Mouse (Mus musculus) intestine, embryonic 15.5 days (tissue): Measurements from ENCODE around the gene Mmp21. TPM values are rescaled to one million over a fixed set of nuclear protein-coding genes. Genes with fewer than 3 reads are reported as not detected.
"Not testable (repeated sequence)": the region's sequence is repeated elsewhere in the genome, so short reads cannot be mapped to it uniquely, and the experiment has no call there.

Experiments
- ATAC-seq: fragments of 200-750 bp; cut with Nextera tagmentation; 2 replicates; pipeline ENCODE4 v1.8.0; 2017; ENCODE audit warnings: moderate TSS enrichment, moderate library complexity
- H3K27ac ChIP-seq: fragments of 300-500 bp; sonication (generic); 2 replicates; pipeline ENCODE4 v1.5.1; 2015; ENCODE audit warnings: mild to moderate bottlenecking, inconsistent platforms
- H3K27me3 ChIP-seq: fragments of 300-500 bp; sonication (generic); replicated peaks from 2 replicates; pipeline ENCODE4 v1.6.1; 2015; ENCODE audit warnings: inconsistent platforms
- H3K36me3 ChIP-seq: fragments of 300-500 bp; sonication (generic); 2 replicates; pipeline ENCODE4 v1.6.1; 2015; ENCODE audit warnings: inconsistent platforms
- H3K4me1 ChIP-seq: fragments of 300-500 bp; sonication (generic); replicated peaks from 2 replicates; pipeline ENCODE4 v1.6.1; 2015; ENCODE audit warnings: inconsistent platforms
- H3K4me2 ChIP-seq: fragments of 300-500 bp; sonication (generic); replicated peaks from 2 replicates; pipeline ENCODE4 v1.6.1; 2015; ENCODE audit warnings: mild to moderate bottlenecking, inconsistent platforms
- H3K4me3 ChIP-seq: fragments of 300-500 bp; sonication (generic); replicated peaks from 2 replicates; pipeline ENCODE4 v1.5.1; 2015; ENCODE audit warnings: inconsistent platforms
- H3K9ac ChIP-seq: fragments of 300-500 bp; sonication (generic); 2 replicates; pipeline ENCODE4 v1.6.1; 2015; ENCODE audit warnings: inconsistent platforms
- H3K9me3 ChIP-seq: fragments of 300-500 bp; sonication (generic); 2 replicates; pipeline ENCODE4 v1.6.1; 2016; ENCODE audit warnings: inconsistent platforms
- WGBS: fragments of 180-500 bp; shearing (Covaris S2); methylation state at CpG from one replicate; pipeline ENCODE4 v1.1.7; 2015; 5-methylcytosine and 5-hydroxymethylcytosine counted together
- polyA plus RNA-seq: library from polyadenylated mRNA; unstranded; fragments of >200 nt; fragmentation: Nextera tagmentation; extraction: Ambion mirVana; gene quantifications from 2 replicates; pipeline ENCODE4 v1.2.1, GENCODE M21; 2015

Gene Mmp21
- polyA plus RNA-seq, 1 experiment from 2014 or later = not detected

DNA sequence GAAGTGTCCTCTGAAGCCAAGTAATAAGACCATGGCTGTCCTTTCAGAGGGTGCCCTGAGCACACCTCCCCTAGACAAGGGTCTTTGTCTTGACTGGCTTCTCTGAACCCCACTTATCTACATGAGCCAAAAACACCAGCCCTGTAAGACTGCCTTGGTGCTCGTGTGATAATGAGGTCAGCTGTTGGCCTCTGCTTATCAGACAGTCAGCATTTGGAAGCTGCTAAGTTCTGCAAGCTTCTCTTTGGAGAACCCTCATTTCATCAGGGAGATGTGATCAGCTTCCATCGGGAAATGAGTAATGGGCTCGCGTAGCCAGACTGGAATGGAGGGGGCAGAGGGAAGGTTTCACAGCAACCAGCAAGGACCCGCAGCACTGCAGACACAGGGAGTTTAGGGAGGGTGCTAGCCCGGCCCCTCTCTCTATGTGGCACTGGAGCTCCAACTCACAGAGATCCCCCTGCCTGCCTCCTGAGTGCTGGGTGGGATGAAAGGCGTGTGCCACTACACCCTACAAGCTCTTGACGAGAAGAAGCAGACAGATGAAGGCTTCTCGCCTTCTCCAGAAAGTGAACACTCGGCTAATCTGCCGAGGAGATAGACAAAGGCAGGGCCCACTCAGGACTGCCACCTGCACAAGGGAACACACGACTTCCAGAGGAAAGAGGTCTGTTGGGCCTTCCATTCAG lies 18.3 kb upstream of the Mmp21 start:
- Histone ChIP-seq H3K27ac (no peak overlapping the region), H3K4me1 (no peaks in the 10 kb centered on the region), H3K36me3 (no peaks in the 10 kb centered on the region), H3K9me3 (no peaks in the 10 kb centered on the region), H3K4me3 (no peak overlapping the region), H3K9ac (no peak overlapping the region), H3K27me3 (no peaks in the 10 kb centered on the region), H3K4me2 (no peak overlapping the region)
- ATAC-seq = peak; percentile 55; the same call in 1 of the 2 replicates
- WGBS = 81% methylated on average over 12 of the region's 12 CpGs

DNA sequence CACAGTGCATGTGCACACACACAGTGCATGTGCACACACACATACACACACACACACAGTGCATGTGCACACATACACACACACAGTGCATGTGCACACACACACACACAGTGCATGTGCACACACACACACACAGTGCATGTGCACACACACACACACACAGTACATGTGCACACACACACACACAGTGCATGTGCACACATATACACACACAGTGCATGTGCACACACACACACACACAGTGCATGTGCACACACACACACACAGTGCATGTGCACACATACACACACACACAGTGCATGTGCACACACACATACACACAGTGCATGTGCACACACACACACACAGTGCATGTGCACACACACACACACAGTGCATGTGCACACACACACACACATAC lies 5.8 kb upstream of the Mmp21 start:
- not testable (repeated sequence) for H3K4me2 ChIP-seq, H3K4me1 ChIP-seq, H3K27me3 ChIP-seq, H3K4me3 ChIP-seq, ATAC-seq, H3K9ac ChIP-seq, H3K9me3 ChIP-seq, H3K27ac ChIP-seq
- H3K36me3 ChIP-seq = peaks cover 18% of the 10 kb centered on the region

DNA sequence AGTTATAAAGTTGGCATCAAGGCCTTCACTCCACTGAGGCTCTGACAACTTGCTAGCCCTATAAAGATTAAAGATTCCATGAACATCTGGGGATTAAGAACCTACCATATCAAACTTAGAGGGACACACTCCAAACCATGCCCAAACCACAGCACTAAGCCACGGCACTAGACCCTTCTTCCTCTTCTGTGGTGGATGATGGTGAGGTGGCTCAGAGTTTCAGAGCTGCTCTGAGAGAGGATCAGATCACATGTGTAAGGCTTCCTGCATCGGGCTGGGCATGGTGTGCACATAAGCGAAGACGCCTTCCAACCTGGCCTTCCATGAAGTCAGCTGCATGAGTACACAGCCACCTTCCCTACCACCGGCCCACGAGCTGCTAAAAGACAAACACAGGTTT lies 4.8 kb upstream of the Mmp21 start:
- Histone ChIP-seq H3K9ac (no peak overlapping the region), H3K27me3 (no peaks in the 10 kb centered on the region), H3K36me3 (peaks cover 13% of the 10 kb centered on the region), H3K4me3 (no peak overlapping the region), H3K4me1 (no peaks in the 10 kb centered on the region), H3K4me2 (no peak overlapping the region), H3K27ac (no peak overlapping the region), H3K9me3 (no peaks in the 10 kb centered on the region)
- no peak for ATAC-seq
- 94% methylated on average over 6 of the region's 6 CpGs for WGBS

DNA sequence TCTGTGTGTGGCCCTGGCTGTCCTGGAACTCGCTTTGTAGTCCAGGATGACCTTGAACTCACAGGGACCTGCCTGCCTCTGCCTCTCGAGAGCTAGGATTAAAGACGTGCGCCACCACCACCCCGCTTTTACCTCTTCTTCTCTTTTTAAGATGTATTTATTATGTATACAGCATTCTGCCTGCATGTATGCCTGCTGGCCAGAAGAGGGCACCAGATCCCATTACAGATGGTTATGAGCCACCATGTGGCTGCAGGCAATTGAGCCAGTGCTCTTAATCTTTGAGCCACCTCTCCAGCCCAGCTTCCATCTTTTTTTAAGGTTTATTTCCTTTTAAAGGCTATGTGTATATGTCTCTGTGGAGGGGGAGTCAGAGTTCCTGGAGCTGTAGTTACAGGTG lies 4.2 kb upstream of the Mmp21 start:
- no peak overlapping the region for H3K4me3 ChIP-seq
- H3K9ac ChIP-seq = no peak overlapping the region
- no peaks in the 10 kb centered on the region for H3K9me3 ChIP-seq
- no peak overlapping the region for H3K27ac ChIP-seq
- 84% methylated on average over 5 of the region's 5 CpGs for WGBS
- ATAC-seq = no peak
- no peaks in the 10 kb centered on the region for H3K27me3 ChIP-seq
- no peaks in the 10 kb centered on the region for H3K4me1 ChIP-seq
- peaks cover 7% of the 10 kb centered on the region; the same call in 1 of the 2 replicates for H3K36me3 ChIP-seq
- H3K4me2 ChIP-seq = no peak overlapping the region

DNA sequence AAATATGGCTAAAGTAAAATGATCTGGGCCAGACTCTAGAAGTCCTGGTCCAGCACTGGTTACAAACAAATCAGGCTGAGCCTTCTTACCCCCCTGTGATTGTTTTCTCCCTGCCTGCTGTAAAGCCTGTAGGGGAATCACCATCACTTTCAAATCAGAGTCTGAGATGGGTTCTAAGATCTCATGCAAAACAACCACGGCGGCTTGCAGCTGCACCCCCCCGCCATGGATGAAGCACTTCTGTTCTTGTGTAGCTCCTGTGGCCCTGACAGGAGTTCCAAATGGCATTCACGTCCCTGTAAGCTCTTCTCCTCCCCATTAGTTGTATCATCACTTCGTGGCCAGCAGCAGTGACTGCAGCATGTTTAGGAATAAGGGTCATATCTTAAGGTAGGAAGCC lies 3.8 kb upstream of the Mmp21 start:
- H3K4me1 ChIP-seq = no peaks in the 10 kb centered on the region
- no peak overlapping the region for H3K4me2 ChIP-seq
- H3K36me3 ChIP-seq = peaks cover 6% of the 10 kb centered on the region; the same call in 1 of the 2 replicates
- H3K9ac ChIP-seq = no peak overlapping the region
- H3K4me3 ChIP-seq = no peak overlapping the region
- no peaks in the 10 kb centered on the region for H3K9me3 ChIP-seq
- H3K27me3 ChIP-seq = no peaks in the 10 kb centered on the region
- H3K27ac ChIP-seq = no peak overlapping the region
- ATAC-seq = no peak
- WGBS = 81% methylated on average over 5 of the region's 5 CpGs

DNA sequence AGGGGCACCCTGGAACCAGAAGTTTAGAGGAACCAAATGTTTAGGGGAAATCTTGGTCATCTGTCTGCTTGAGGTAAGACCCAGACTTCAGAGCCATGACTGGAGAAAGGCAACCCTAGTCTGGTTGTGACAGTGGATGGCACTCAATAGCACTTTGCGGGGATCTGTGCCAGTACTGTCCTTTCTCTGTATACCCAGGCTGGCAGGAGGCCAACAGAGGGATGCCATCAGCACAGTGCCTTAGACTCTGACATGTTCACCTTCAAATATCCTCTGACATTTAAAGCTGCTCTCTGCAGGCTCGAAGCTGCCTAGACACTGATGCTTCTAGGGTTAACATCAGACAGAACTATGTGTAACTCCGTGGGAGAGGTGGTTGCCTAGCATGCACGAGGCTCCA lies 422 bp downstream of the Mmp21 start:
- Histone ChIP-seq H3K4me1 (no peaks in the 10 kb centered on the region), H3K36me3 (no peaks in the 10 kb centered on the region), H3K9ac (no peak overlapping the region), H3K27me3 (no peaks in the 10 kb centered on the region), H3K4me3 (no peak overlapping the region), H3K9me3 (no peaks in the 10 kb centered on the region), H3K27ac (no peak overlapping the region), H3K4me2 (no peak overlapping the region)
- ATAC-seq = no peak
- 59% methylated on average over 4 of the region's 4 CpGs for WGBS

DNA sequence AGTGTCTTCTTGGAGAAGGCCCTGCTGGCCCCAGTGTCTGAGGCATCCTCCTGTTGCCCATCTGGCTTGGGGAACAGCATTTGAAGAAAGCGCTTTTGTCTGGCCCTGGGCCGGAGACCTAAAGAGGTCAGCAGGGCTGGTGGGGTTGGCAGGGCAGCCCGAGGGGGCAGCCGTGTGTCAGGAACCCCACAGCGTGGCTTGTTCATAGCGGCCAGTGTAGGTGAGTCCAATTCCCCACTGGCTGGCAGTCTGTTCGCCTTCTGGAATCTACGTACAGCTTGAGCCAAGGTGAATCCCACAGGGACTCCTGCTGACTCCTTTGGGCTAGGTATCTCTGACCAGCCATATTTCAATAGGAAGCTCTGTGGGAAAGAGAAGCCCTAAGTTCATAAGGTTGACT lies 1.1 kb downstream of the Mmp21 start:
- H3K27me3 ChIP-seq = no peaks in the 10 kb centered on the region
- WGBS = 87% methylated on average over 8 of the region's 8 CpGs
- no peak overlapping the region for H3K4me3 ChIP-seq
- no peak for ATAC-seq
- H3K4me2 ChIP-seq = no peak overlapping the region
- no peaks in the 10 kb centered on the region for H3K36me3 ChIP-seq
- H3K9ac ChIP-seq = no peak overlapping the region
- H3K4me1 ChIP-seq = no peaks in the 10 kb centered on the region
- H3K9me3 ChIP-seq = no peaks in the 10 kb centered on the region
- H3K27ac ChIP-seq = no peak overlapping the region

DNA sequence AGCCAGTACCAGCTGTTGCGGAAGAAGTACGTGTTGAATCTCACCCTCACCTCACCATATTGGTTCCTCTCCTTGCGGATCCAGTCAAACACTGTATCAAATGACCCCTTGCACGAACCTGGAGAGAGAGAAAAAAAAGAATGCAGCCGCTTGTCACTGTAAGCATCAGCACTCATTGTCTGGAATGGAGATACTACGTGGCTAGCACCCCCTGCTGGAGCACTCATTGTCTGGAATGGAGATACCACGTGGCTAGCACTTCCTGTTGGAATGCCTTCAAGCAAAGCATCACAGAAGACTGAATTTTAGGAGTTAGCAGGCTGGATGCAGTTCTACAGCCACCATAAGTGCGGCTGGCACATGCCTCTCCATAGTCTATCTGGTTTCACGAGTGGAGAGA lies 3.9 kb downstream of the Mmp21 start:
- Histone ChIP-seq H3K4me2 (no peak overlapping the region), H3K9ac (no peak overlapping the region), H3K27me3 (no peaks in the 10 kb centered on the region), H3K9me3 (no peaks in the 10 kb centered on the region), H3K27ac (no peak overlapping the region), H3K4me1 (no peaks in the 10 kb centered on the region), H3K36me3 (peaks cover 12% of the 10 kb centered on the region), H3K4me3 (no peak overlapping the region)
- WGBS = 71% methylated on average over 9 of the region's 9 CpGs
- ATAC-seq = no peak

DNA sequence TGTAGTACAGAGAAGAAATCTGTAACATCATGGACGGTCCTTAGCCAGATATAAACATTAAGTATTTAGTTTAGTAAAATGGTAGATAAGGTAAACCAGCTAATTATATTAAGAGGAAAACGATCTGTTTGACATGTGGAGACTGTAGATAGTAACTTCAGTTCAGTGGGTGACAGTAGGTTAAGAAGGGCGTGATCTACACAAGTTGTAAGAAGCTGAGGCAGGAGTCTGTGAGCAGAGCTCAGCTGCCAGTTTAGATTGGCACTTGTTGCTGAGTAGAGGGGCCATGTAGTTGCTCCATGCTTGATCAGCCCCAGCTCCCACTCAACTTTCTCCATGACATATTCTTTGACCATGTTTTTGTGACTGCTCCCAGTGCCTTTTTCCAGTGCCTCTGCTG lies 9.0 kb downstream of the Mmp21 start:
- Histone ChIP-seq H3K4me2 (no peak overlapping the region), H3K27me3 (no peaks in the 10 kb centered on the region), H3K4me3 (no peak overlapping the region), H3K4me1 (no peaks in the 10 kb centered on the region), H3K9ac (no peak overlapping the region), H3K27ac (no peak overlapping the region), H3K36me3 (peaks cover 29% of the 10 kb centered on the region), H3K9me3 (no peaks in the 10 kb centered on the region)
- WGBS = 84% methylated on average over 3 of the region's 3 CpGs
- no peak for ATAC-seq

DNA sequence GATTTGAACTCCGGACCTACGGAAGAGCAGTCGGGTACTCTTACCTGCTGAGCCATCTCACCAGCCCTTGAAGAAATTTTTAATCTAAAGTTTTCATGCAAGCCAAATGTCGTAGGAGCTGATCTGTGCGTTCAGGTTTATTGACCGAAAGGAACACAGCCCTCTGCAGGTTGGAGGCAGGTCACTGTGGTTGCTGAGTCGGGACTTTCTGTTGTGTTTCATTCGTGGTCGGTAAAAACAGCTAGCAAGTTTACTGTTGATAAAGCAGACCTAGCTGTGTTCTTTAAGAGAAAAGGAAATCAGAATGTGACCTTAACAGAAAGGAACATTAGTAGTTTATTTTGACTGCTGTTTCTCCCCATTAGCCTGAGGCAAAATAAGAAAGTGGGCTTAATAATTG lies 9.9 kb downstream of the Mmp21 start:
- Histone ChIP-seq H3K9me3 (no peaks in the 10 kb centered on the region), H3K4me1 (no peaks in the 10 kb centered on the region), H3K9ac (no peak overlapping the region), H3K27ac (no peak overlapping the region), H3K4me2 (no peak overlapping the region), H3K4me3 (no peak overlapping the region), H3K27me3 (no peaks in the 10 kb centered on the region), H3K36me3 (peaks cover 29% of the 10 kb centered on the region)
- no peak for ATAC-seq
- 92% methylated on average over 9 of the region's 9 CpGs for WGBS

DNA sequence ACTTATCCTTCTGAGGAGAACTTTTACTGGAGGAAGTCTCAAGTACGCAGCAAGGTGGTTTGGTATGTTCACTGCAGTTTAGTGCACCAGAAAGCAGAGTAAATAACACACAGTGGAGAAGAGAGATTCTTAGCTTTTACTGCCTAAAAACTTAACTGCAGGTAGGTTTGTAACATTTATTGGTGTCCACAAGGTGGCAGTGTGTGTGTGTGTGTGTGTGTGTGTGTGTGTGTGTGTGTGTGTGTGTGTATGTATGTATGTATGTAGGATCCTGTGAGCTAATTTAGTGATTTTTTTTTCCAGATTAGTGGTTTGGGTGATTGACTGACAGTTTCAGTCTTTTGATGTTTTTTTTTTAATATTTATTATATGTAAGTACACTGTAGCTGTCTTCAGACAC lies 10.8 kb downstream of the Mmp21 start:
- Histone ChIP-seq H3K9ac (no peak overlapping the region), H3K4me3 (no peak overlapping the region), H3K9me3 (no peaks in the 10 kb centered on the region), H3K27me3 (no peaks in the 10 kb centered on the region), H3K4me2 (no peak overlapping the region), H3K27ac (no peak overlapping the region), H3K4me1 (no peaks in the 10 kb centered on the region), H3K36me3 (peaks cover 29% of the 10 kb centered on the region)
- ATAC-seq = no peak
- WGBS = 84% methylated on average over 1 of the region's 1 CpGs

DNA sequence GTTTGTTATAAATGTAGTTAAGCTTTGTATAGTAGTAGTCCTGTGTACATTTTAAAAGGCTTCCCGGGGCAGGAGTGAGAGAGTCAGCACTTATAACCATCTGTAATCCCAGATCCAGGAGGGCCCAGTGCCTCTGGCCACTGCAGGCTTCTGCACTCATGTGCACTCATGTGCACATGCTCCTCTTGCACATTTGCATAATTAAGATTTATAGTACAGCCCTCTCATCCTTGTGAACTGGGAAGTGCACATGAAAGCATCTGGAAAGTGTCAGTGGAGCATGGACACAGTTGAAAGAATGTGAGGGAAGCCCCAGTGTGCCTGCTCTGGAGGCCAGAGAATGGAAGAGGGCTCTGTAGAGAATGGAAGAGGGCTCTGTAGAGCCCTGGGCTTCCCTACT lies 17.4 kb downstream of the Mmp21 start:
- WGBS = 81% methylated on average over 1 of the region's 1 CpGs
- no peaks in the 10 kb centered on the region for H3K27me3 ChIP-seq
- H3K4me1 ChIP-seq = no peaks in the 10 kb centered on the region
- no peak for ATAC-seq
- H3K27ac ChIP-seq = no peak overlapping the region
- H3K9ac ChIP-seq = no peak overlapping the region
- no peak overlapping the region for H3K4me3 ChIP-seq
- H3K4me2 ChIP-seq = no peak overlapping the region
- peaks cover 56% of the 10 kb centered on the region for H3K36me3 ChIP-seq
- no peaks in the 10 kb centered on the region for H3K9me3 ChIP-seq

DNA sequence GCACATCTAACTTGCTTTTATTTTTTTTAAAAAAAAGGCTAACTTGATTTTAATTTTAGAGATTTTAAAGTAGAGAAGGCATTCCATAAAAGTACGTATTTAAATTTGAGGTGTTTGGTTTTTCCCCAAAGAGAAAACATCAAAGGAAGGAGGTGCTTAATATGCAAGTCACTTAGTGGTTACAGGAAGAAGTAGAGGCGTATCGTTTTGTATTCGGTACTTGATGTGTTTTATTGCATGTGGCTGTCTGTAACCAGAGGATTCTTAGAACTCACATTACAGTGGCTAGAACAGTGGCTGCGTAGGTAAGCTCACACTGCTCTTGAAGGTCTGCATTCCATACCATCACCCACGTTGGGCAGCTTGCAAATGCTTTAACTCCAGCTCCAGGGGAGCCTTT lies 34.1 kb downstream of the Mmp21 start:
- H3K36me3 ChIP-seq = peaks cover 53% of the 10 kb centered on the region
- 90% methylated on average over 6 of the region's 6 CpGs for WGBS

More for the DNA sequence above, 34.1 kb downstream of the Mmp21 start:
- H3K27me3 ChIP-seq = no peaks in the 10 kb centered on the region
- no peak overlapping the region for H3K9ac ChIP-seq
- no peak overlapping the region for H3K27ac ChIP-seq
- H3K4me1 ChIP-seq = no peaks in the 10 kb centered on the region
- no peak for ATAC-seq
- H3K4me2 ChIP-seq = no peak overlapping the region
- H3K4me3 ChIP-seq = no peak overlapping the region
- H3K9me3 ChIP-seq = no peaks in the 10 kb centered on the region
